Mouse (Mus musculus) left cerebral cortex, adult 8-10 months (tissue): Measurements from ENCODE around the gene Wdr86. TPM values are rescaled to one million over a fixed set of nuclear protein-coding genes. Genes with fewer than 3 reads are reported as not detected.
"Not testable (repeated sequence)": the region's sequence is repeated elsewhere in the genome, so short reads cannot be mapped to it uniquely, and the experiment has no call there.

Experiments used
- DNase-seq, 2 experiments: peaks; one replicate each; pipeline ENCODE4 v3.0.0; 2022; ENCODE audit warnings: low spot score in 2 of 2
- total RNA-seq, 4 experiments: library from RNA; stranded (reverse); gene quantifications; 2 replicates each; pipeline ENCODE4 v1.2.4; 2022

Wdr86 gene
- 1 to 10 TPM in 2 of 4 experiments, under 1 TPM in 2; 0.33 to 2.2 (median 0.99) TPM for total RNA-seq

GRCm38 (mm10) chr5:24730488-24730871 is at the start of gene Wdr86:
Gene Wdr86 (minus strand): TSS chr5:24730727.
- DNase-seq = no peak

- DNase-seq = no peak
Measured at GRCm38 (mm10) chr5:24779881-24780512, 49.5 kb upstream of the Wdr86 start.

- no peak for DNase-seq
Measured at GRCm38 (mm10) chr5:24779321-24779720, 48.8 kb upstream of the Wdr86 start.

- no peak for DNase-seq
Measured at GRCm38 (mm10) chr5:24778843-24779140, 48.3 kb upstream of the Wdr86 start.

- DNase-seq = no peak
Measured at GRCm38 (mm10) chr5:24778082-24778842, 47.7 kb upstream of the Wdr86 start.

- no peak for DNase-seq
Measured at GRCm38 (mm10) chr5:24776681-24777080, 46.2 kb upstream of the Wdr86 start.

- not testable (repeated sequence) for DNase-seq
Measured at GRCm38 (mm10) chr5:24774549-24774948, 44.0 kb upstream of the Wdr86 start.

GRCm38 (mm10) chr5:24757816-24758215 is 27.3 kb upstream of the Wdr86 start, which contains the start of gene Crygn:
Gene Crygn (minus strand): TSS chr5:24758008.
- DNase-seq = no peak

- DNase-seq = no peak
Measured at GRCm38 (mm10) chr5:24756931-24757330, 26.4 kb upstream of the Wdr86 start.

- DNase-seq = no peak
Measured at GRCm38 (mm10) chr5:24752175-24752498, 21.6 kb upstream of the Wdr86 start.

- DNase-seq = peak in 1 of 2 experiments; percentile 14
Measured at GRCm38 (mm10) chr5:24751305-24752174, 21.0 kb upstream of the Wdr86 start.

GRCm38 (mm10) chr5:24750321-24751304 is 20.1 kb upstream of the Wdr86 start:
- peak; percentile 69 to 74 for DNase-seq

- no peak for DNase-seq
Measured at GRCm38 (mm10) chr5:24749731-24750130, 19.2 kb upstream of the Wdr86 start.

GRCm38 (mm10) chr5:24747533-24747932 is 17.0 kb upstream of the Wdr86 start:
- DNase-seq = no peak

- DNase-seq = no peak
Measured at GRCm38 (mm10) chr5:24743956-24744355, 13.4 kb upstream of the Wdr86 start.

GRCm38 (mm10) chr5:24741172-24741885 is 10.8 kb upstream of the Wdr86 start:
- no peak for DNase-seq

GRCm38 (mm10) chr5:24739141-24739753 is 8.7 kb upstream of the Wdr86 start:
- no peak for DNase-seq

- no peak for DNase-seq
Measured at GRCm38 (mm10) chr5:24738517-24738916, 8.0 kb upstream of the Wdr86 start.

- DNase-seq = no peak
Measured at GRCm38 (mm10) chr5:24737595-24737994, 7.1 kb upstream of the Wdr86 start.
